Mouse (Mus musculus) heart, embryonic 14.5 days (tissue): ENCODE data around the gene Lrrc38. TPM values are rescaled to one million over a fixed set of nuclear protein-coding genes. Genes with fewer than 3 reads are reported as not detected.

Experiments
- ATAC-seq: fragments of 200-750 bp; cut with Nextera tagmentation; 2 replicates; pipeline ENCODE4 v1.8.0; 2017; ENCODE audit warnings: low read depth, moderate TSS enrichment; ENCODE audit not compliant: insufficient number of reproducible peaks, insufficient read depth, low FRiP score
- H3K27ac ChIP-seq, 2 experiments: fragments of 200-500 bp in 1 of 2; fragments of 300-500 bp in 1 of 2; sonication (generic) in 1 of 2; replicated peaks in 1 of 2; 2 replicates each; pipeline ENCODE4 v1.5.1; 2012 to 2014; ENCODE audit warnings: low read depth in 2 of 2, low read length in 2 of 2, control low read depth in 1 of 2, mild to moderate bottlenecking in 1 of 2, mixed read lengths in 1 of 2; ENCODE audit not compliant: control insufficient read depth in 1 of 2, insufficient read depth in 1 of 2
- H3K27me3 ChIP-seq: fragments of 300-500 bp; sonication (generic); 2 replicates; pipeline ENCODE4 v1.6.1; 2014; ENCODE audit warnings: mild to moderate bottlenecking, low read length, control low read depth; ENCODE audit not compliant: control insufficient read depth, insufficient read depth
- H3K36me3 ChIP-seq: fragments of 300-500 bp; sonication (generic); 2 replicates; pipeline ENCODE4 v1.6.1; 2014; ENCODE audit warnings: mild to moderate bottlenecking, control low read depth, low read length, mixed read lengths; ENCODE audit not compliant: control insufficient read depth, insufficient read depth
- H3K4me1 ChIP-seq, 2 experiments: fragments of 200-500 bp in 1 of 2; fragments of 300-500 bp in 1 of 2; sonication (generic) in 1 of 2; 2 replicates each; pipeline ENCODE4 v1.6.1; 2012 to 2014; ENCODE audit warnings: low read length in 2 of 2, control low read depth in 1 of 2, mixed read lengths in 1 of 2; ENCODE audit not compliant: control insufficient read depth in 2 of 2, insufficient read depth in 2 of 2
- H3K4me2 ChIP-seq: fragments of 300-500 bp; sonication (generic); 2 replicates; pipeline ENCODE4 v1.6.1; 2014; ENCODE audit warnings: mild to moderate bottlenecking, low read length
- H3K4me3 ChIP-seq, 2 experiments: fragments of 200-500 bp in 1 of 2; fragments of 300-500 bp in 1 of 2; sonication (generic) in 1 of 2; 2 replicates each; pipeline ENCODE4 v1.5.1; 2012 to 2014; ENCODE audit warnings: low read length in 2 of 2, mild to moderate bottlenecking in 2 of 2, control low read depth in 1 of 2, low read depth in 1 of 2, moderate library complexity in 1 of 2; ENCODE audit not compliant: control insufficient read depth in 1 of 2, insufficient read depth in 1 of 2
- H3K9ac ChIP-seq: fragments of 300-500 bp; sonication (generic); 2 replicates; pipeline ENCODE4 v1.6.1; 2014; ENCODE audit warnings: mild to moderate bottlenecking, low read length
- H3K9me3 ChIP-seq: fragments of 300-500 bp; sonication (generic); 2 replicates; pipeline ENCODE4 v1.6.1; 2016; ENCODE audit warnings: low read length, control low read depth; ENCODE audit not compliant: control insufficient read depth
- WGBS: fragments of 180-500 bp; shearing (Covaris S2); extraction: QIAGEN DNeasy Blood & Tissue Kit; methylation state at CpG from one replicate; pipeline ENCODE4 v1.1.7; 2014; 5-methylcytosine and 5-hydroxymethylcytosine counted together
- polyA plus RNA-seq: library from polyadenylated mRNA; unstranded; fragments of >200 nt; fragmentation: Nextera tagmentation; extraction: Ambion mirVana; gene quantifications from 2 replicates; pipeline ENCODE4 v1.2.1, GENCODE M21; 2014

Gene Lrrc38
- polyA plus RNA-seq, 1 experiment from 2014 or later: 0.47 TPM

- peak overlapping the region; percentile 49 for H3K9ac ChIP-seq
These were observed 774 bp downstream of the Lrrc38 start for GRCm38 (mm10) chr4:143350047-143351015.

GRCm38 (mm10) chr4:143352301-143352700 lies 2.7 kb downstream of the Lrrc38 start:
- no peak overlapping the region for H3K27ac ChIP-seq
- no peak overlapping the region for H3K4me3 ChIP-seq
- H3K36me3 ChIP-seq: no peaks in the 10 kb centered on the region
- no peak overlapping the region for H3K9ac ChIP-seq
- 60% methylated on average over 4 of the region's 4 CpGs for WGBS
- H3K9me3 ChIP-seq: no peaks in the 10 kb centered on the region
- ATAC-seq: no peak
- peaks cover 53% of the 10 kb centered on the region for H3K27me3 ChIP-seq
- H3K4me1 ChIP-seq: peaks cover 9 to 10% of the 10 kb centered on the region in 2 experiments
- no peak overlapping the region for H3K4me2 ChIP-seq

More at GRCm38 (mm10) chr4:143350047-143351015, 774 bp downstream of the Lrrc38 start:
- H3K27me3 ChIP-seq: peaks cover 53% of the 10 kb centered on the region
- H3K4me3 ChIP-seq: peak overlapping the region; percentile 43 to 57
- no peaks in the 10 kb centered on the region for H3K9me3 ChIP-seq
- no peak for ATAC-seq
- WGBS: 2% methylated on average over 72 of the region's 72 CpGs
- H3K27ac ChIP-seq: no peak overlapping the region
- H3K36me3 ChIP-seq: no peaks in the 10 kb centered on the region
- H3K4me1 ChIP-seq: peaks cover 9 to 10% of the 10 kb centered on the region in 2 experiments
- peak overlapping the region; percentile 96 for H3K4me2 ChIP-seq

GRCm38 (mm10) chr4:143361520-143361919 lies 12.0 kb downstream of the Lrrc38 start:
- no peak overlapping the region for H3K4me2 ChIP-seq
- no peak for ATAC-seq
- 69% methylated on average over 10 of the region's 10 CpGs for WGBS

GRCm38 (mm10) chr4:143366415-143367041 lies 17.0 kb downstream of the Lrrc38 start:
- 32% methylated on average over 15 of the region's 15 CpGs for WGBS
- Histone ChIP-seq H3K4me1 (no peaks in the 10 kb centered on the region), H3K9ac (no peak overlapping the region), H3K9me3 (0 out of 2 replicates have a peak, but pooled peaks cover 2% of the 10 kb centered on the region), H3K27ac (no peak overlapping the region), H3K4me2 (no peak overlapping the region), H3K4me3 (no peak overlapping the region), H3K36me3 (no peaks in the 10 kb centered on the region), H3K27me3 (no peaks in the 10 kb centered on the region)
- no peak for ATAC-seq

More at GRCm38 (mm10) chr4:143361520-143361919, 12.0 kb downstream of the Lrrc38 start:
- no peak overlapping the region for H3K4me3 ChIP-seq
- H3K9me3 ChIP-seq: 0 out of 2 replicates have a peak, but pooled peaks cover 2% of the 10 kb centered on the region
- H3K4me1 ChIP-seq: no peaks in the 10 kb centered on the region
- no peaks in the 10 kb centered on the region for H3K36me3 ChIP-seq
- H3K27me3 ChIP-seq: no peaks in the 10 kb centered on the region
- H3K27ac ChIP-seq: no peak overlapping the region
- no peak overlapping the region for H3K9ac ChIP-seq

GRCm38 (mm10) chr4:143379480-143379879 lies 29.9 kb downstream of the Lrrc38 start:
- WGBS: 41% methylated on average over 7 of the region's 7 CpGs
- no peaks in the 10 kb centered on the region for H3K36me3 ChIP-seq
- H3K4me3 ChIP-seq: no peak overlapping the region
- no peaks in the 10 kb centered on the region; a peak in 1 of 4 replicates for H3K4me1 ChIP-seq
- H3K27ac ChIP-seq: no peak overlapping the region
- H3K9me3 ChIP-seq: no peaks in the 10 kb centered on the region
- no peak overlapping the region for H3K4me2 ChIP-seq
- no peak overlapping the region for H3K9ac ChIP-seq
- ATAC-seq: no peak
- peaks cover 15% of the 10 kb centered on the region for H3K27me3 ChIP-seq

GRCm38 (mm10) chr4:143379931-143380715 lies 30.6 kb downstream of the Lrrc38 start:
- Histone ChIP-seq H3K4me2 (peak overlapping the region; percentile 3; the same call in 1 of the 2 replicates), H3K27ac (no peak overlapping the region), H3K27me3 (peaks cover 15% of the 10 kb centered on the region), H3K4me3 (no peak overlapping the region), H3K36me3 (no peaks in the 10 kb centered on the region), H3K9ac (no peak overlapping the region), H3K4me1 (no peaks in the 10 kb centered on the region; a peak in 1 of 4 replicates), H3K9me3 (no peaks in the 10 kb centered on the region)
- WGBS: 29% methylated on average over 15 of the region's 15 CpGs
- ATAC-seq: no peak

GRCm38 (mm10) chr4:143380716-143381004 lies 31.1 kb downstream of the Lrrc38 start:
- Histone ChIP-seq H3K36me3 (no peaks in the 10 kb centered on the region), H3K4me1 (no peaks in the 10 kb centered on the region; a peak in 1 of 4 replicates), H3K4me2 (no peak overlapping the region), H3K4me3 (no peak overlapping the region), H3K27ac (no peak overlapping the region), H3K9me3 (no peaks in the 10 kb centered on the region), H3K27me3 (peaks cover 15% of the 10 kb centered on the region), H3K9ac (no peak overlapping the region)
- 0% methylated on average over 5 of the region's 5 CpGs for WGBS
- no peak for ATAC-seq
